Mouse (Mus musculus): ENCODE results near the gene Gm29735.
"Not testable (repeated sequence)": the region's sequence is repeated elsewhere in the genome, so short reads cannot be mapped to it uniquely, and the experiment has no call there.

The Gm29735 gene

GRCm38 (mm10) chr7:142157013-142157412 is at the start of gene Gm29735:
Gm29735 (minus strand) TSS chr7:142157113.
- not testable (repeated sequence) for DNase-seq (ENCODE audit: low spot score)

- no peak for DNase-seq (ENCODE audit: low spot score)
Measured at GRCm38 (mm10) chr7:142205488-142205887, 48.6 kb upstream of the Gm29735 start.

- no peak for DNase-seq (ENCODE audit: low spot score)
Measured at GRCm38 (mm10) chr7:142201064-142201463, 44.2 kb upstream of the Gm29735 start, which contains the start of gene Krtap5-3. Krtap5-3 (plus strand) TSS chr7:142201364.

DNA sequence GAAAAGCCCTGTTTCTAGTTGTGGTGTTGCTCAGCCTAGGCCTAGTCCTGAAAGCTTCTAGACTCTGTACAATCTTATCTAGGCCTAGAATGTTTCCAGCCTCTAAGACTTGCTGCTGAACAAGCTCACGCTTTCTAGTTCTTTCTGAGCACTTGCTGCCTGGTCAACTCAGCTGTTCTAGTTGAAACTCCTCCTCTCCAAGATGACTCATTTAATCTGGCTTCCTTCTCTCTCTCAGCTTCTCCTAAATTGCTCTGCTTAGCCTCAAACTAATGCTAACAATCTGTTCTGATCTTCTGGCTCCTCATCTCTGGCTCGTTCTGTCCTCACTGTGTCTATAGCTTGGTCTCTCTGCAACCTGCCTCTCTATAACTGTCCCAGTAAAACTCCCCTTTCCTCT is 41.8 kb upstream of the Gm29735 start:
- no peak for DNase-seq (ENCODE audit: low spot score)

- DNase-seq (ENCODE audit: low spot score) = no peak
Measured at GRCm38 (mm10) chr7:142190289-142190688, 33.4 kb upstream of the Gm29735 start, which contains the start of gene Gm10153. Gm10153 (minus strand) TSS chr7:142190389.

DNA sequence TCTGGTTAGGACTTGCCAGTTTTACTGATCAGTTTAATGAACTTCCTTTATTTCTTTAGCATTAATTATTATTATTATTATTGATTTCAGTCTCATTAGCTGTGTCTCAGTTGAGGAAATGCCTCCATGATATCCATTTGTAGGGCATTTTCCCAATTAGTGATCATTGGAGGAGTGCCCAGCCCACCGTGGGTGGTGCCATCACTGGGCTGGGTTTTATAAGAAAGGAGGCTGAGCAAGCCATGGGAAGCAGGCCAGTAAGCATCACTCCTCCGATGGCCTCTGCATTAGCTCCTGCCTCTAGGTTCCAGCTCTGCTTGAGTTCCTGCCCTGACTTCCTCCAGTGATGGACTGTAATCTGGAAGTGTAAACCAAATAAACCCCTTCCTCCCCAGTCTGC is 31.2 kb upstream of the Gm29735 start:
- DNase-seq (ENCODE audit: low spot score) = no peak

DNA sequence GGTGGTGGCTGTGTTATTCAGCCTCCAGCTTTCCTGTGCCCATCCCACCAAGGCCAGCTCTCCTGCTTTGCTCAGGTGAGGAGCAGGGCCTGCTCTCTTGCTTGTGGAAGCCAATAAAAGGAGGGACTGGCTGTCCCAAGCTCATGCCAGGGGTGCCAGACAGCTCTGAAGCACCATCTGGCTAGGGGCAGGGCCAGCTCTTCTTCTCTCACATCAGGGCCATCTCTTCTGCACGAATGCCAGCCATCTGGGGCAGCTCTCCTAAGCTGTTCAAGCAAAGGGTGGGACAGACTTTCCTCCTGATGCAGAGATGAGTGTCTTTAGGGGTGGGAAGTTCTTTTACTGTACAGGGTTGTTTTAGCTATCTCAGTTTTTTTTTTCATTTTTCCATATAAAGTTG is 24.1 kb upstream of the Gm29735 start:
- no peak for DNase-seq (ENCODE audit: low spot score)

DNA sequence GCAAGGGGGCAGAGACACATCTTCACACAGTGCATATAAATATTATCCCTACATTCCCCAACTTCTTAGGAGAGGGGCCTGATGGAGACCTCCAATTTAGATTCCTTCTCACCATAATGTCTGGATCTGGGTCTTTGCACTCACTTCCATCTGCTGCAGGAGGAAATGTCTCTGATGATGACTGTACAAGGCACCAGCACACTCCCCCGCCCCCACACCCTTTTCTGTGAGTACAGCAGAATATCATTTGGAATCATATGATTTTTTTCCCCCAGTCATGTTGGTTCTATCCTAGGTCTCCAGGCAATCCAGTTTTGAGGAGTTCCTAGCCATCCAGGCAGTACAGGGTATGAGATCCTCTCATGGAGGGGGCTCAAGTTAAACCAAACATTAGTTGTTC is 21.8 kb upstream of the Gm29735 start:
- DNase-seq (ENCODE audit: low spot score) = no peak

- not testable (repeated sequence) for DNase-seq (ENCODE audit: low spot score)
Measured at GRCm38 (mm10) chr7:142175905-142176304, 19.0 kb upstream of the Gm29735 start, which contains the start of gene Krtap5-2. Krtap5-2 (minus strand) TSS chr7:142176005.

- DNase-seq (ENCODE audit: low spot score) = peak; percentile 80
Measured at GRCm38 (mm10) chr7:142169836-142170235, 12.9 kb upstream of the Gm29735 start.

DNA sequence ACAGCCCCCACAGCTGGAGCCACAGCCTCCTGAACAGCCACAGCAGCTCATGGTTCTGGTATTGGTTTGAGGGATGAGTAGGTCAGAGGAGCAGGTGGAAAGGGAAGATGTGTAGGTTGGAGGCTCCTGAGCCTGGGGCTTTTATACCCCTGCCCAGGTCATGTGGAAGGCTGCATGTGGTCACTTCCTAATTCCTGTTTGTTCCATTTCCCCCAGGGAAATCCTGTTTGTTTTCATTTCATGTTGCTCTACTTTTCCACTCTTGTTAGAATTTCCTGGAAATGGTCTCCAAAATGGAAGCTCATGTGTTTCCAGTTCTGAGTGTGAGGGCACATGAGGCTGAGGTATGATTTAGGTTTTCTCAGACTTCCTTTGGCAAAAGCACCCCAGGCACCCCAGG is 8.7 kb upstream of the Gm29735 start, which contains the start of gene Gm4553:
Gm4553 (minus strand) TSS at position 101 of the 400 bp plus-strand sequence.
- not testable (repeated sequence) for DNase-seq (ENCODE audit: low spot score)

- no peak for DNase-seq (ENCODE audit: low spot score)
Measured at GRCm38 (mm10) chr7:142159366-142159765, 2.5 kb upstream of the Gm29735 start.

DNA sequence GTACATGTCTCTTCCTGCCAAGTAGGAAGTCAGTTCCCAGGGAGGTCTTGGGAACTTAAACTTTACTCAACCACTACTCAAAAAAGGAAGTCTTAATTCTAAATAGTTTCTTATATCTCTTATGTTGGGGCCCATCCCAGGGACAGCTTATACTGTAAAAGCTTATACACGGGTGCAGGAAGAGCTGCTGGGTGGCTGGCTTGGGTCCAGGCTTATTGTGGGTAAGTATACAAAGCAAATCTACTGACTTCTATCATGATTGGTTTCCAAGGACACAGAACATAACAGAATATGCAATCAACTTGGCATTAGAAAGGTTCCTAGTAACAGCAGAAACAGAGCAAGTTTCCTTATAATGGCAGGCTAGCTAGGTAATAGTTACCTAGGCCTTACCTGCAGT is 1.6 kb downstream of the Gm29735 start:
- no peak for DNase-seq (ENCODE audit: low spot score)

GRCm38 (mm10) chr7:142152191-142152590 is 4.7 kb downstream of the Gm29735 start:
- DNase-seq (ENCODE audit: low spot score) = no peak

- no peak for DNase-seq (ENCODE audit: low spot score)
Measured at GRCm38 (mm10) chr7:142148633-142149032, 8.3 kb downstream of the Gm29735 start.

DNA sequence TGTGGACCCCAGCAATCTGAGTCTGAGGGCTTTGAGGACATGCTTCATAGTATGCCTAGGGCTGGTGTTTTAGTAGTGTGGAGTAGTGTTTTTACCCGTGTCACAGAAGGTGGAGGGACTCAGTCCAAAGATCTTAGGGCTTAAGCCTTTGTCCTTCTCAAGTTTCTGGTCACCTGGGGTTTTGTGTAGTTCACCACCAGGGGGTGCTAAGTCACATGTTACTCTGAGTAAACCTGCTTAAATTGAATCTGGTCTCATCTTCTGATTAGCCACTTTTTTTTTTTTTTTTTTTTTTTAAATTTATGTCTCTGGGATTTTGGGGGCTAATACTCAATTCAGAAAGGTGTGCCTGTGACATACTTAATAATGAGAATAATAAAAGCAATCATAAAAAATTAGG is 10.9 kb downstream of the Gm29735 start:
- peak; percentile 84 for DNase-seq (ENCODE audit: low spot score)

DNA sequence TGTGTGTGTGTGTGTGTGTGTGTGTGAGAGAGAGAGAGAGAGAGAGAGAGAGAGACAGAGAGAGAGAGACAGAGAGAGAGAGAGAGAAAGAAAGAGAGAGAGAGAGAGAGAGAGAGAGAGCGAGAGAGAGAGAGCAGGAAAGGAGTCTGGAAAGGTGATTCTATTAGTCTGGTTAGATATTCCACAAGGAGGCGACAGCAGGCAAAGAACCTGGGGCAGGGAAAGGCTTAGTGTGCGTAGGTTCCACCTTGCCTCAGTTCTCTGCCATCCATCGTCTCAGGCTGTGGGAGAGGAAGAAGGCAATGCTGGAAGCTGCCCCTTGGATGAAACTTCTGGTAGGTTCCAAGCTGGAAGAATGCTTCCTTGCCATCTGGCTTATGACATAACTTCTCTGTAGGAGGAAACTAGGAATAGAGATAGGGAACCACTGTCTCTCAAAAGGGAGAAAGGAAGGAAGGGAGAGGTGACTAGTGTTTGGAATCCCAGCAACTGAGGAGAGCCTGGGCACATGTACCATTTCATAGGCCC is 11.4 kb downstream of the Gm29735 start:
- DNase-seq (ENCODE audit: low spot score) = peak; percentile 4

DNA sequence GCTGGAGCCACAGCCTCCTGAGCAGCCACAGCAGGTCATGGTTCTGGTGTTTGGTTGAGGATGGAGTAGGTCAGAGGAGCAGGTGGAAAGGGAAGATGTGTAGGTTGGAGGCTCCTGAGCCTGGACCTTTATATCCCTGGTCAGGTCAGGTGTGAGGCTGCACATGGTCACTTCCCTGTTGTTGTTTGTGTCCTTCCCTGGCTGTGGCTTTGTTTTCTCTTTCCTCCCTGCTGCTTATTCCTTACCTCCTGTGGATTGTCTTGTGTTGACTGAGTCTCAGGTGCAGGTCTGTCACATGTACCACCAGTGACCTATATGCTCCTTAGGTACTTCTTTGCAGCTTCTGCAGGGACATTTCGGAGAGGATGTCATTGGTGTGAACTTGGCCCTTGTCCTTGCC is 12.4 kb downstream of the Gm29735 start, which contains the start of gene Gm45337:
Gm45337 (minus strand) TSS at position 101 of the 400 bp plus-strand sequence.
- no peak for DNase-seq (ENCODE audit: low spot score)

GRCm38 (mm10) chr7:142143506-142144010 is 13.4 kb downstream of the Gm29735 start:
- not testable (repeated sequence) for DNase-seq (ENCODE audit: low spot score)

GRCm38 (mm10) chr7:142140696-142141095 is 16.2 kb downstream of the Gm29735 start:
- no peak for DNase-seq (ENCODE audit: low spot score)

GRCm38 (mm10) chr7:142135934-142136333 is 21.0 kb downstream of the Gm29735 start, which contains the start of gene Gm39115:
Gm39115 (minus strand) TSS chr7:142136034.
- not testable (repeated sequence) for DNase-seq (ENCODE audit: low spot score)

GRCm38 (mm10) chr7:142134206-142134995 is 22.5 kb downstream of the Gm29735 start:
- peak; percentile 40 for DNase-seq (ENCODE audit: low spot score)

DNA sequence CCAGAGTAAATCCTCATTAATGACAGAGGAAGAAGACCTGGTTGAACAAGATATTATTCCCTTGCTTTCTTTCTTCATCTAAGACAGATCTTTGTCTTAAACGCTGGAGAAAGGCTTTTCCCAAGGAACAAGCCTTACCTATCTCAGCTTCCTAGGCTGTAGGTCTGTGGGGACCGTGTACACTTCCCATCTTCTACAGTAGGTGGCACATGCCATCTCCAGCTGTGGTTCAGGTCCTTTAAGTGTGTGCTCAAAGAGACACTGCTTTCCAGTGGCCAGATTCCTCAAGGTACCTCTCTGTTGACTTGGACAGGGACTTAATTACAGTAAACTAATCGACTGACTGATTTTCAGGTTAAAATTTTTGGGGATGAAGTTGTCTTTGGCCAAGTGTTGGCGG is 28.1 kb downstream of the Gm29735 start:
- no peak for DNase-seq (ENCODE audit: low spot score)
